Mouse (Mus musculus) forebrain, embryonic 10.5 days (tissue): ENCODE results near the gene Prdm10. TPM values are rescaled to one million over a fixed set of nuclear protein-coding genes. Genes with fewer than 3 reads are reported as not detected.
A peak's percentile ranks its signal among the peaks of the same experiment; 100 is the strongest.

Source experiments
- DNase-seq: peaks from one replicate; pipeline ENCODE4 v3.0.0-alpha.2; 2017; ENCODE audit warnings: low spot score; ENCODE audit errors: extremely low spot score
- H3K27ac ChIP-seq: fragments of 300-500 bp; sonication (generic); 2 replicates; pipeline ENCODE4 v1.5.1; 2016; ENCODE audit warnings: mild to moderate bottlenecking
- H3K27me3 ChIP-seq: fragments of 300-500 bp; sonication (generic); 2 replicates; pipeline ENCODE4 v1.6.1; 2016; ENCODE audit warnings: mild to moderate bottlenecking; ENCODE audit not compliant: poor library complexity, severe bottlenecking
- H3K36me3 ChIP-seq: fragments of 300-500 bp; sonication (generic); replicated peaks from 2 replicates; pipeline ENCODE4 v1.6.1; 2016; ENCODE audit warnings: mild to moderate bottlenecking, moderate library complexity
- H3K4me1 ChIP-seq: fragments of 300-500 bp; sonication (generic); 2 replicates; pipeline ENCODE4 v1.6.1; 2016
- H3K4me3 ChIP-seq: fragments of 300-500 bp; sonication (generic); 2 replicates; pipeline ENCODE4 v1.5.1; 2016; ENCODE audit warnings: mild to moderate bottlenecking, moderate library complexity
- H3K9me3 ChIP-seq: fragments of 300-500 bp; sonication (generic); 2 replicates; pipeline ENCODE4 v1.6.1; 2016; ENCODE audit warnings: mild to moderate bottlenecking, moderate library complexity
- WGBS: fragments of 180-500 bp; shearing (Covaris S2); methylation state at CpG from one replicate; pipeline ENCODE4 v1.1.7; 2016; 5-methylcytosine and 5-hydroxymethylcytosine counted together
- polyA plus RNA-seq: library from polyadenylated mRNA; unstranded; fragments of >200 nt; fragmentation: Nextera tagmentation; extraction: Ambion mirVana; gene quantifications from 2 replicates; pipeline ENCODE4 v1.2.1, GENCODE M21; 2016

Prdm10 gene
- polyA plus RNA-seq, 1 experiment from 2014 or later = 8.2 TPM

- whole genome bisulfite sequencing = 93% methylated on average over 2 of the region's 2 CpGs
- Histone ChIP-seq H3K36me3 (peaks cover 54% of the 10 kb centered on the region), H3K4me3 (no peak overlapping the region), H3K27me3 (no peaks in the 10 kb centered on the region), H3K9me3 (no peaks in the 10 kb centered on the region), H3K27ac (no peak overlapping the region), H3K4me1 (no peaks in the 10 kb centered on the region)
- DNase-seq = no peak
Observed at GRCm38 (mm10) chr9:31352716-31353115, 72.4 kb downstream of the Prdm10 start.

GRCm38 (mm10) chr9:31353518-31353917 lies 73.2 kb downstream of the Prdm10 start:
- no peaks in the 10 kb centered on the region for H3K9me3 ChIP-seq
- H3K27me3 ChIP-seq = no peaks in the 10 kb centered on the region
- H3K27ac ChIP-seq = no peak overlapping the region
- no peak for DNase-seq
- no peak overlapping the region for H3K4me3 ChIP-seq
- peaks cover 62% of the 10 kb centered on the region for H3K36me3 ChIP-seq
- 89% methylated on average over 10 of the region's 10 CpGs for WGBS
- H3K4me1 ChIP-seq = no peaks in the 10 kb centered on the region

- H3K4me1 ChIP-seq = no peaks in the 10 kb centered on the region
- DNase-seq = no peak
- H3K27me3 ChIP-seq = no peaks in the 10 kb centered on the region
- no peak overlapping the region for H3K4me3 ChIP-seq
- H3K27ac ChIP-seq = no peak overlapping the region
- H3K9me3 ChIP-seq = no peaks in the 10 kb centered on the region
- WGBS = 92% methylated on average over 7 of the region's 7 CpGs
- H3K36me3 ChIP-seq = peaks cover 64% of the 10 kb centered on the region
Observed at GRCm38 (mm10) chr9:31354051-31354450, 73.7 kb downstream of the Prdm10 start.

GRCm38 (mm10) chr9:31363698-31364609 lies 83.6 kb downstream of the Prdm10 start:
- Histone ChIP-seq H3K4me3 (no peak overlapping the region), H3K27me3 (no peaks in the 10 kb centered on the region), H3K36me3 (peaks cover 66% of the 10 kb centered on the region), H3K9me3 (no peaks in the 10 kb centered on the region), H3K27ac (no peak overlapping the region), H3K4me1 (no peaks in the 10 kb centered on the region)
- no peak for DNase-seq
- 93% methylated on average over 9 of the region's 9 CpGs for WGBS

GRCm38 (mm10) chr9:31365086-31365485 lies 84.7 kb downstream of the Prdm10 start:
- DNase-seq = no peak
- 89% methylated on average over 8 of the region's 8 CpGs for WGBS
- H3K36me3 ChIP-seq = peaks cover 61% of the 10 kb centered on the region

GRCm38 (mm10) chr9:31371740-31372139 lies 91.4 kb downstream of the Prdm10 start:
- Histone ChIP-seq H3K4me3 (no peak overlapping the region), H3K9me3 (peaks cover 13% of the 10 kb centered on the region), H3K27ac (no peak overlapping the region), H3K27me3 (no peaks in the 10 kb centered on the region), H3K4me1 (no peaks in the 10 kb centered on the region), H3K36me3 (peaks cover 56% of the 10 kb centered on the region)
- DNase-seq = no peak
- 93% methylated on average over 3 of the region's 3 CpGs for WGBS

More at GRCm38 (mm10) chr9:31365086-31365485, 84.7 kb downstream of the Prdm10 start:
- H3K9me3 ChIP-seq = no peaks in the 10 kb centered on the region
- no peak overlapping the region for H3K4me3 ChIP-seq
- H3K27ac ChIP-seq = no peak overlapping the region
- no peaks in the 10 kb centered on the region for H3K27me3 ChIP-seq
- H3K4me1 ChIP-seq = no peaks in the 10 kb centered on the region

- Histone ChIP-seq H3K4me3 (no peak overlapping the region), H3K9me3 (peaks cover 13% of the 10 kb centered on the region), H3K27ac (no peak overlapping the region), H3K4me1 (no peaks in the 10 kb centered on the region), H3K36me3 (peaks cover 44% of the 10 kb centered on the region), H3K27me3 (no peaks in the 10 kb centered on the region)
- DNase-seq = no peak
Observed at GRCm38 (mm10) chr9:31376661-31377060, 96.3 kb downstream of the Prdm10 start.

- H3K27ac ChIP-seq = no peak overlapping the region
- 86% methylated on average over 17 of the region's 17 CpGs for WGBS
Observed at GRCm38 (mm10) chr9:31384786-31385499, 104.6 kb downstream of the Prdm10 start.

GRCm38 (mm10) chr9:31385500-31385869 lies 105.1 kb downstream of the Prdm10 start:
- no peaks in the 10 kb centered on the region for H3K9me3 ChIP-seq
- 31% methylated on average over 4 of the region's 4 CpGs for WGBS
- peaks cover 19% of the 10 kb centered on the region for H3K36me3 ChIP-seq
- DNase-seq = no peak
- peak overlapping the region; percentile 90 for H3K4me3 ChIP-seq
- H3K27me3 ChIP-seq = no peaks in the 10 kb centered on the region
- H3K4me1 ChIP-seq = peaks cover 19% of the 10 kb centered on the region
- peak overlapping the region; percentile 94 for H3K27ac ChIP-seq

More at GRCm38 (mm10) chr9:31384786-31385499, 104.6 kb downstream of the Prdm10 start:
- no peaks in the 10 kb centered on the region for H3K9me3 ChIP-seq
- H3K4me3 ChIP-seq = peak overlapping the region; percentile 90; the same call in 1 of the 2 replicates
- H3K4me1 ChIP-seq = peaks cover 19% of the 10 kb centered on the region
- peaks cover 13% of the 10 kb centered on the region for H3K36me3 ChIP-seq
- no peak for DNase-seq
- H3K27me3 ChIP-seq = no peaks in the 10 kb centered on the region

GRCm38 (mm10) chr9:31385947-31386354 lies 105.6 kb downstream of the Prdm10 start, which contains the start of gene Nfrkb:
TSS of gene Nfrkb (plus strand) at chr9:31386192.
- under 1% methylated on average over 46 of the region's 46 CpGs for WGBS
- peak; percentile 93 for DNase-seq

GRCm38 (mm10) chr9:31386368-31387180 lies 106.2 kb downstream of the Prdm10 start:
- Histone ChIP-seq H3K27ac (peak overlapping the region; percentile 94), H3K36me3 (peaks cover 30% of the 10 kb centered on the region), H3K9me3 (no peaks in the 10 kb centered on the region), H3K4me1 (peaks cover 19% of the 10 kb centered on the region), H3K4me3 (peak overlapping the region; percentile 90), H3K27me3 (no peaks in the 10 kb centered on the region)
- WGBS = 12% methylated on average over 40 of the region's 44 CpGs
- no peak for DNase-seq

More at GRCm38 (mm10) chr9:31385947-31386354, 105.6 kb downstream of the Prdm10 start, which contains the start of gene Nfrkb:
- Histone ChIP-seq H3K4me3 (peak within 1 kb of the TSS; percentile 90), H3K27me3 (no peaks in the 10 kb centered on the region), H3K27ac (peak within 1 kb of the TSS; percentile 94), H3K36me3 (peaks cover 24% of the 10 kb centered on the region), H3K9me3 (no peaks in the 10 kb centered on the region), H3K4me1 (peaks cover 19% of the 10 kb centered on the region)

- no peak overlapping the region for H3K27ac ChIP-seq
- H3K36me3 ChIP-seq = peaks cover 36% of the 10 kb centered on the region
- DNase-seq = no peak
- no peaks in the 10 kb centered on the region for H3K9me3 ChIP-seq
- peak overlapping the region; percentile 90 for H3K4me3 ChIP-seq
- no peaks in the 10 kb centered on the region for H3K27me3 ChIP-seq
- H3K4me1 ChIP-seq = peaks cover 19% of the 10 kb centered on the region
- 91% methylated on average over 5 of the region's 5 CpGs for WGBS
Observed at GRCm38 (mm10) chr9:31387206-31387605, 106.9 kb downstream of the Prdm10 start.
